15 mouse cellular contexts compared by ENCODE assay signal in genomic region chr13:51962676-51963075, GRCm38 (mm10).
DNase-seq lines count a peak whose midpoint lies in the region; ATAC-seq and TF ChIP-seq lines count a peak whose summit lies in the region.
"Had no signal": no experiment of that assay in that cellular context is flagged by ENCODE, and none has a peak within 500 bp of the region (broad histone marks: within the 10 kb centered on the region; RNA-seq: fewer than 3 reads in every experiment).

No protein-coding gene starts in this region.

- peaks cover 22% of the 10 kb centered on the region for H3K4me1 ChIP-seq in kidney, postnatal 0 days (replicated peaks; ENCODE audit: insufficient read depth, low read length)
- peaks cover 41% of the 10 kb centered on the region for H3K4me1 ChIP-seq in limb, embryonic 10.5 days

- H3K27me3 ChIP-seq in kidney, postnatal 0 days (ENCODE audit: insufficient read depth, low read length), result no peaks in the 10 kb centered on the region
- no peaks in the 10 kb centered on the region for H3K27me3 ChIP-seq in limb, embryonic 10.5 days (ENCODE audit: low read depth, poor library complexity, severe bottlenecking)
- H3K27me3 ChIP-seq: embryonic facial prominence, embryonic 13.5 days; heart, embryonic 12.5 days had no signal

- no peak overlapping the region for H3K4me3 ChIP-seq in kidney, postnatal 0 days (replicated peaks; ENCODE audit: low read depth, low read length)
- no peak overlapping the region for H3K4me3 ChIP-seq in limb, embryonic 10.5 days
- H3K4me3 ChIP-seq: embryonic facial prominence, embryonic 13.5 days; heart, embryonic 12.5 days had no signal

- WGBS in kidney, postnatal 0 days, result 21% methylated on average over 5 of the region's 5 CpGs
- WGBS in limb, embryonic 10.5 days, result 28% methylated on average over 5 of the region's 5 CpGs

- H3K36me3 ChIP-seq in kidney, postnatal 0 days (ENCODE audit: insufficient read depth, low read length), result no peaks in the 10 kb centered on the region
- no peaks in the 10 kb centered on the region for H3K36me3 ChIP-seq in limb, embryonic 10.5 days
- H3K36me3 ChIP-seq: embryonic facial prominence, embryonic 13.5 days; heart, embryonic 12.5 days had no signal

- H3K4me2 ChIP-seq in kidney, postnatal 0 days (ENCODE audit: low read length), result no peak overlapping the region
- H3K4me2 ChIP-seq: embryonic facial prominence, embryonic 13.5 days; heart, embryonic 12.5 days; hindbrain, embryonic 14.5 days had no signal

- no peak overlapping the region for H3K27ac ChIP-seq in kidney, postnatal 0 days
- H3K27ac ChIP-seq in limb, embryonic 10.5 days, result peak overlapping the region; percentile 47; the same call in 1 of the 2 replicates
- H3K27ac ChIP-seq: embryonic facial prominence, embryonic 13.5 days; hindbrain, embryonic 14.5 days had no signal

- no peak overlapping the region for H3K9ac ChIP-seq in kidney, postnatal 0 days (ENCODE audit: low read depth, low read length)
- H3K9ac ChIP-seq: embryonic facial prominence, embryonic 13.5 days; heart, embryonic 12.5 days; hindbrain, embryonic 14.5 days had no signal

- H3K9me3 ChIP-seq in kidney, postnatal 0 days (replicated peaks; ENCODE audit: low read length), result no peaks in the 10 kb centered on the region
- no peaks in the 10 kb centered on the region for H3K9me3 ChIP-seq in limb, embryonic 10.5 days (replicated peaks)
- H3K9me3 ChIP-seq: embryonic facial prominence, embryonic 13.5 days; heart, embryonic 12.5 days had no signal

- TF ChIP-seq CTCF in kidney, postnatal 0 days (IDR thresholded peaks at IDR 0.05; ENCODE audit: low read depth), result no peak

- 0 out of 2 replicates have a peak, but pooled peaks have one; percentile 65 for ATAC-seq in kidney, postnatal 0 days (replicated peaks; ENCODE audit: low FRiP score, low read depth)

- DNase-seq in adrenal gland, postnatal 36 days, result peak; percentile 36 to 43
- no peak for DNase-seq in adrenal gland, postnatal 4 days (ENCODE audit: low spot score in 2 of 2)
- DNase-seq in kidney, postnatal 0 days (ENCODE audit: low spot score), result peak; percentile 73
- DNase-seq in kidney, adult 11 months, result no peak
- peak; percentile 51 for DNase-seq in Muller cell, postnatal 12 days (ENCODE audit: inconsistent ontology term)
- no peak for DNase-seq in limb, embryonic 10.5 days (ENCODE audit: low spot score)
- no peak for DNase-seq in frontal cortex, postnatal 14 days (ENCODE audit: low spot score in 2 of 2)
- no peak for DNase-seq in spleen, postnatal 14 days (ENCODE audit: low spot score in 2 of 2)
- DNase-seq: cerebellum, postnatal 10 days; gastrocnemius, postnatal 10 days; kidney, adult 8-10 months; thymus, postnatal 4 days had no signal

Comparison
In these comparisons a context has a peak if more than half of its experiments do, and no peak if none do; other contexts are left out.
1. DNase-seq: peak in adrenal gland, postnatal 36 days (2 of 2), kidney, postnatal 0 days (single experiment) and Muller cell, postnatal 12 days (single experiment); none in adrenal gland, postnatal 4 days (0 of 2), kidney, adult 11 months (single experiment), limb, embryonic 10.5 days (single experiment), frontal cortex, postnatal 14 days (0 of 2) and spleen, postnatal 14 days (0 of 2).